Mouse (Mus musculus) monocyte, adult 2 months (primary cell): ENCODE measurements around the gene Tnfsf9.

Source experiments
- DNase-seq, 2 experiments: peaks; one replicate each; pipeline ENCODE4 v3.0.0; 2022; ENCODE audit warnings: low spot score in 2 of 2, low read depth in 1 of 2

Gene Tnfsf9

DNA sequence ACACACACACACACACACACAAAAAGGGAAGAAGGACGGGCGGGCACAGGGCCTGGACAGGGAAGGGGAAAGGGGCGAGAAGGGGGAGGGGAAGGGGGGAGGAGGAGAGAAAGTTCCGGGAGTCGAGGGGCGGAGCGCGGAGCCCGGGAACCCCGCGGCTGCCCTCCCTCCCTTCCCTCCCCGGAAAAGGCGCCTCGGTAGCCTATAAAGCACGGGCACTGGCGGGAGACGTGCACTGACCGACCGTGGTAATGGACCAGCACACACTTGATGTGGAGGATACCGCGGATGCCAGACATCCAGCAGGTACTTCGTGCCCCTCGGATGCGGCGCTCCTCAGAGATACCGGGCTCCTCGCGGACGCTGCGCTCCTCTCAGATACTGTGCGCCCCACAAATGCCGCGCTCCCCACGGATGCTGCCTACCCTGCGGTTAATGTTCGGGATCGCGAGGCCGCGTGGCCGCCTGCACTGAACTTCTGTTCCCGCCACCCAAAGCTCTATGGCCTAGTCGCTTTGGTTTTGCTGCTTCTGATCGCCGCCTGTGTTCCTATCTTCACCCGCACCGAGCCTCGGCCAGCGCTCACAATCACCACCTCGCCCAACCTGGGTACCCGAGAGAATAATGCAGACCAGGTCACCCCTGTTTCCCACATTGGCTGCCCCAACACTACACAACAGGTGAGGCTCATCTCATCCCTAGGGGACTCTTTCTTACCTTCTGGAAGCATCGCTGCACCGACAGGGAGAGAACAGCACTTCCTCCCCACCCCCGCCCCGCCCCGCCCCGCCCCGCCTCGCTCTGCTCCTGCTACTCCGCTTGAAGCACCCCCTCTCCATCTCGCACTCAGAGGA is at the start of gene Tnfsf9:
Gene Tnfsf9 (plus strand): TSS at position 145 of the 854 bp plus-strand sequence.
- no peak for DNase-seq

DNA sequence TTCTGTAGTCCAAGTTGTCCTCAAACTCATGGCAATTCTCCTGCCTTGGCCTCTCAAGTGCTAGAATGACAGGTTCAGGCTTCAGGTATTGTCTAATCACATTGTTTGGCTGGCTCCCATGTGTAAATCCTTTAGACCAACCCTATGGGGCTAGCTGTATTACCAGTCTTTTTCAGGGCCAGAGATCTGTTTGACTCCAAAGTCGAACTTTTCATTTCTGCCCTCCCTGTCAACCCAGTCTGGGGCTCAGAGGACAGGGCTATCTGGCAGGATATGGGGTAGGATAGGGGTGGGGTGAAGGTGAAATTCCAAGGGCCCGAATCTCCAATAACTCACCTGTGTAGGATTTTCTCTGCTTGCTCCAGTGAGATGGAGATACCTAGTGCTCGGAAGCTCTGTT is 48.9 kb upstream of the Tnfsf9 start:
- no peak for DNase-seq

DNA sequence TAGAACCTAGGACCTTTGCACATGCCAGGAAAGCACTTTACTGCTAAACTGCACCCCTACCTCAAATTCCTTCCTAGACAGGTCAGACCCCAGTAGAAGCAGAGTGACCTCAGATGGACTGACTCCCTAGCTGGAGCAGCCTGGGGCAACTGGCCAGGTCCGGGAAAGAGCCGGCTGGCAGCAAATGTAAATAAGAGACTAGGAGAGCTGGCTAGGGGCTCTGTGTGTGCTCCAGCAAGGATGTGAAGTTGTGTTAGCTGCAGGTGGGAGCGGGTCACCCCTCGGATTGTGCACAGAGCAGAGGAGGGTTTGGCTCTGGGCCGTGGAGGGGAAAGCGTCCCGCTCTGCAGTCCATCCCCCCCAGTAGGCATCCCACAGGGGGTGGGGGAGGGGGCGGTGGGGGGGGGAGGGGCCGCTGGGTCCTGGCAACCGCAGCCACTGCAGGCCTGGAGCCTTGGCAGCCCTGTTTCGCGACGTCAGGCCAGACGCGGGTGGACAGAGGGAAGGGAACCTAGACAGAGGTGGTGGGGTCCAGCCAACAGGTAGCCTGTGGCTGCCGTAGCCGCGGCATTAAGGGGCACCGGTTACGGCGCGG is 46.1 kb upstream of the Tnfsf9 start, which contains the start of gene Crb3:
Gene Crb3 (plus strand): TSS at position 215 of the 595 bp plus-strand sequence.
- no peak for DNase-seq

DNA sequence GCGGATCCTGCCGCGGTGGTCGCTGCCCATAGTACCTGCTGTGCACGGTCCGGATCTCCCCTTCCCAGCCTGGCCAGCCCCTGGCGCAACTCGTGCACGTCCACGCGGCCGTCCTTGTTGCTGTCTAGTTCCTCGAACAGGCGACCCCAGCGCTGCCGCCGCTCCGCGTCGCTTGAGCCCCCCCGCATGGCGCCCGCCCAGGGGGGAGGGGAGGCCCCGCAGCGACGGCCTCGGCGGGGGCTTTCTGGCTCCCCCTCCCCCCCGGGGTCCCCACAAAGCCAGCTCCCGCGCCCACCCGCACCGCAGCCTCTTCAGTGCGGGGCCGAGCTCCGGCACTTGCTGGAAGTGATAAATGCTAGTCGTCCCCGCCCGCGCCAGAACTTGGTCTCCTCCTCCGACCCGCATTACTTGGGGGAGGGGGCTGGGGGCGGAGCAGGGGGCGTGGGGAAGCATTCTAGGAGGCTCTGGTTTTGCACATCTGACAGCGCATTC is 45.6 kb upstream of the Tnfsf9 start, which contains the start of gene Slc25a23:
Gene Slc25a23 (minus strand): TSS at position 378 of the 492 bp plus-strand sequence.
- no peak for DNase-seq

DNA sequence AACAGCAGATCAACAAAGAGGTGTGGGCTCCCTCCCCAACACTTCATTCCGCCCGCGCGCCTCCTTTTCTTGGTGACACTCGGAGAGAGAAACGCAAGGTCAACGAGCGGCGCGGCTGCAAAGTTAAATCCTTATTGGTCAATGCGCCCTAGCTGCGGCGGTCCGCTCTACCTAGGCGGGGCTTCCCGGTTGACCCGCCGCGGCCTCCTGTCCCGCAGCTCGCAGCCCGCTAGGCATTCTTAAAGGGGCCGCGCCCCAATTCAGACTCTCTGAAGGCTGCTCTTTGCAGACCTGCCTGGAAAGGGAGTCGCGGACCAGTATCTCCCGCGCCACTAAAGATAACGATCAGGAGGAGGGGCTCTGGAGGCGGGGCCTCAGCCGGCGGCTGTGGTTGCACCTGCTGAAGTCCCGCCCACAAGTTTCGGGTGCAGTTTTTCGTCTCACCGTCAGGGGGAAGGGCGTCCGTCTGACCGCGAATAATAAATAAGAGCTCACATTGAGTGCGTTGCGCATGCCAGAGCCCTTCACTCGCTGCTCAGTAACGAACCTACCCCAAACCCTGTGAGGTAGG is 44.8 kb upstream of the Tnfsf9 start:
- peak; percentile 86 to 93 for DNase-seq

DNA sequence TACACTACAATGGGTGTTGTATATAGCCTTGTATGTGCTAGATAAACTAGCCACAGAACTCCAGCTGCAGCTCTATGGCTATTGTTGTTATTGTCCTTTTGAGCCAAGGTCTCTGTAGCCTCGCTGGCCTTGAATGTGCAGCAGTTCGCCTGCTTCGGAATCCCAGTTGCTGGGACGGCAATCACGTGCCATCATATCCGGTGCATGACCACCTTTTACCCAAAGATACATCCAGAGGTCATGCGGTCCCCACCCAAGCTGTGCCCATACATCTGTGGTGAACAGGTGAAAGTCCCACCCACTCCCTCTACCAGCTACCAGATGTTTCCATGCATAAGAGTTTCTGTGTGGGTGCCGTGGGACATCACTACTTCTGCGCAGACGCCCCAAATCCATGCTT is 44.1 kb upstream of the Tnfsf9 start:
- DNase-seq, result no peak

DNA sequence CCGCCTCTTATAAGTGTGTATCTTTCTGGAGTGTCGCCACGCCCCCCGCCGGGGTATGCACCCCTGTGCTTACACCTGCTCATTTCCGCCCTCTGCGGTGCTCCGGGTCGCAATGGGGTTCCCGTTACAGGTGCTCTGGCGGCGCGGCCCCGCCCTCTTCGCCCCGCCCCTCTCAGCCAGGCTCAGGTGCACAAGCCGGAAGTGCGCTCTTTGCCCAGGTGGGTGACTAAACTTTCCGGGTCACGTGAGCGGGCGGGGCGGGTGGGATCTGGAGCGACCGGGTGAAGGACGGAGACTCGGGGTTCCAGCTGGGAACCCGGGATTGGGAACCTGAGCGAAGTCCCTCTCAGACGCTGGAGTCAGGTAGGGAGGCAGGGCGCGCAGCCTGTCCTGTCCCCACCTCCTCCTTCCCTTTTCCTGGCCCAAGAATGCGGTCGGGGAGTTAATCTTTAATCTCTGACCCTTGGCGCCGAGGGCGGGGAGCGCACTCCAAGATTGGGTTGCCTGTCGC is 43.1 kb upstream of the Tnfsf9 start:
- DNase-seq, result no peak

DNA sequence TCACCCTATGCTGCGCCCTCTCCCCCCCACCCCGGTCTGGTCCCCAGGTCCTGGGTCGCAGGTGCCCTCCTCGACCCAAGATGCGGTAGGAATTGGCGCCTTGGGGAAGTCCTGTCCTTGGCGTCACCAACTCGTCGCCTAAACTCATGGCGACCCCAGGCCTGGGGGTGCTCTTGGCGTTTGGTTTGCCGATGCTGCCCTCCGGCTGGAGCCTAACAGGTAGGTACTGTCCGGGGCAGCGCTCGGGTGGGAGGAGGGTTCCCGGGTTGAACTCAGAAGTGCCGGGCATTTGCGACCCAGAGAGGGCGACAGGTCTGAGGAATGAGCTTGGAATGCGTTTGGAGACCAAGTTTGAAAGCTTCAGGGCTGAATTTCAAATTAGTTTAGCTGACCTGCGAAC is 42.6 kb upstream of the Tnfsf9 start:
- no peak for DNase-seq

DNA sequence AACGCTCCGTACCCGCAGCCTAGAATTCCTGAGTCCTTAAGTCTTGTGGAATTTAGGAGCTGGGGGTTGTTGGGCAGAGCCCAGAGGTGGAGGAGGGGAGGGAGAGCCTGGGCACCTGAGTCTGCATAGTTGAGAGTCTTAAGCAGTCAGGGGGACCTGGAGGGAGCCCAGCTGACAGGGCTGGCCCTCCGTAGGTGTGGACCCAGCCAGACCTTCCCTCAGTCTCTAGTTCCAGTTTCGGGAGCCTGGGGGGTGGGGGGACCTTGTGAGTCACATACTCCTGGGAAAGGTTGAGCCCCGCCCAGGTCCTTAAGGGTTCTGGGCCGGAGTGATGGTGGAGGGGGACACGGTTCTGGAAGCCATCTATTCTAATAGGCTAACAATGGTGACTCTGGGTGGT is 42.1 kb upstream of the Tnfsf9 start:
- DNase-seq, result no peak

DNA sequence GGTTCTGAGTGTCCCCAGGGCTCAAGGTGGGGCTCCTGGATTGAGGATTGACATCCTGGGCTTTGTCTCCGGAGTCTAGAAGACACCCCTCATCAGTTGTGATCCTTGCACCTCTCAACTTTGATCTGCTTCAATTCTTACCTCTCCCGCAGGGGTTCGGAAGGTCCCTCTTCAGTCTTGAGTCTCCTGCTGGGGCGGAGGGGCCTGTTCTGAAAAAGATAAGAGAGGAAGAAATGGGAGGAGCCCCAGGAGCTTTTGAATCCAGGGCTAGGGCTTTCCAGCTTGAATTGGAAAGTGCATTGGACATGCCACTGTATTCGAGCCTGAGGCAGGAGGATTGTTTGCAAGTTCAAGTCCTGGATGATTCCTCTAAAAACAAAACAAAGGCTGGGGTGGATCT is 38.2 kb upstream of the Tnfsf9 start:
- no peak for DNase-seq

DNA sequence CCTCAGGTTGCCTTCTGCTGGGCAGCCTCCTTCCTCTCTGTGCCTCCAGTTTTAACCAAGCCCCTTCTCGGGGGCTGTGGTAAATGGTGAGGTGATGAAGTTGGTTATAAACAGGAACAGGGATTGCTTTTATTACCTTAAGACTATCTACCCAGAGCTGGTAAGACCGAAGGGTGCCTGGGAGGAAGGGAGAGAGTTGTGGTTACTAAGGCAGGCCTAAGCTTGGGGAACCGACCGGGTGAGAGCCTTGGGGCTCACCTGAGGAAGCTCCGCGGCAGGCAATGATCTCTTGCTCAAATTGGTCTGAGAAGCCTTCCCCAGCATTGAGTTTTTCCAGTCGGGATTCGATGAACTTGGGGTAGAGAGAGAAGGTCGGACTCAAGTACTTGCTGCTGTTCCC is 34.9 kb upstream of the Tnfsf9 start:
- no peak for DNase-seq

DNA sequence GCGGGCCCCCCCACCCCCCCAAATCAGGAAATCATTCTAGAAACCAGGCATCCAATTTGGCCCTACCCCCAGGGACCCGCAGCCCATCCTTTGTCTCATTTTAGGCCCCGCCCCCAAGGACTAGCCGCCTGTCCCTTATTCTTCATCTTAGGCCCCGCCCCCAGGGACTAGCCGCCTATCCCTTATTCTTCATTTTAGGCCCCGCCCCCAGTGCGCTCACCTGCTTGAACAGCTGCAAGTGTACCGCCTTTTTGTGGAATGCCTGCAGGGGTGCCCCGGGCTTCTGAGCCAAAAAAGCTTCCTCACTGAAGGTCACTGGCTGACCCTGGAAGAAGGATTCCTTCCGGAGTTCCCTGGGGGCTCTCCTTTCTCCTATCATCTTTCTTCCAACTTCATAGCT is 34.4 kb upstream of the Tnfsf9 start:
- no peak for DNase-seq

DNA sequence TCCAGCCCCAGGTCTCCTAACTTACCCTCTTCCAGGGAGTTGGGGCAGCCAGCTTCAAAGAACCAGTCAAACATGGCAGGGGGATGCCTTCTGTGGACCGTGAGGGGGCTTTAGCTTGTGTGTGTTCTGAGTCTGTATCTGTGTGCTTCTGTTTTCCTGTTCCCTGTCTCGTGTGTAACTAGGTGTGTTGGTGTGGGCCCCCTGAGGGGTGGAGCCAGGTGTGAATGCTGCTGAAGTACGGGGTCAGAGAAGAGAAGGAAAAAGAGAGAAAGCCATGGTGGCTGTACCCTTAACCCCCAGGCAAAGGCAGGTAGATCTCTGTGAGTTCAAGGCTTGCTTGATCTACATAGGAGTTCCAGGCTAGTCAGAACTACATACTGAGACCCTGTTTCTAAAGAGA is 28.2 kb upstream of the Tnfsf9 start:
- no peak for DNase-seq

DNA sequence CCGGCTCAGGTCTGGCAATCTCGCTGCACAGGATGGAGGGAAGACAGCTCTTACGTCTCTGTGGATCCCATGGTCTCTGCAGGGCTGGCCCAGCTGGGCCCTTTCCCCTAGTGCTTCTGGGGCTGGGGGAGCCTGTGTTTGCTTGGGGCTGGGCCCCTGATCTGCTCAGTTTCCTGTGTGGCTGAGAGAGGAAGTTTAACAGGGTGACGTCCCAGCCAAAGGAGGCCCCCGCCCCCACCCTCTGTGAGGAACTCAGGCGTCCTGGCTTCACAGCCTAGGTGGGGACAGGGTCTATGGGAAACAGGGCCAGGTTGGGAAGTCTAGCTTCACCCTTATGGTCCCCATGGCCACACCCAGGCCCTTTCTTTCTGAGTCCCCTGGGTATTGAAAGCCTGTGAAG is 26.8 kb upstream of the Tnfsf9 start, which contains the start of gene Dennd1c:
Gene Dennd1c (minus strand): TSS at position 179 of the 400 bp plus-strand sequence.
- peak in 1 of 2 experiments; percentile 65 for DNase-seq

DNA sequence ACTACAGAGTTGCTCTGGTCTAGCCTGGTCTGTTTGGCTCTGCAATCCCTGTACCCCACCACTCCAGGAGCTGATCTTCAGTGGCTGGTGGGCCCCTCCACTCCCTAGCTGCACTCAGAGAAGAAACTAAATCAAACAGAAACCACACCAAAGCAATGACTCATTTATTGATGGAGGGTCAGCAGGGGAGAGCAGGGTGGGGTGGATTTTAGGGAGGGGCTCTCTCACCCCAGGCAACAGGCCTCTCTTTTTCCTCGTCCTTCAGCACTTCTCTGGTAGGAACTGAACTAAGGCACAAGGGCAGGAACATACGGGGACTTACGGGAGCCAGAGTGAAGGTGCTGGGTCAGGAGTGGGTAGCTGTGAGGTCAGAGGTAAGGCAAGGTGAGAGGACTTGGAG is 25.2 kb upstream of the Tnfsf9 start:
- no peak for DNase-seq

DNA sequence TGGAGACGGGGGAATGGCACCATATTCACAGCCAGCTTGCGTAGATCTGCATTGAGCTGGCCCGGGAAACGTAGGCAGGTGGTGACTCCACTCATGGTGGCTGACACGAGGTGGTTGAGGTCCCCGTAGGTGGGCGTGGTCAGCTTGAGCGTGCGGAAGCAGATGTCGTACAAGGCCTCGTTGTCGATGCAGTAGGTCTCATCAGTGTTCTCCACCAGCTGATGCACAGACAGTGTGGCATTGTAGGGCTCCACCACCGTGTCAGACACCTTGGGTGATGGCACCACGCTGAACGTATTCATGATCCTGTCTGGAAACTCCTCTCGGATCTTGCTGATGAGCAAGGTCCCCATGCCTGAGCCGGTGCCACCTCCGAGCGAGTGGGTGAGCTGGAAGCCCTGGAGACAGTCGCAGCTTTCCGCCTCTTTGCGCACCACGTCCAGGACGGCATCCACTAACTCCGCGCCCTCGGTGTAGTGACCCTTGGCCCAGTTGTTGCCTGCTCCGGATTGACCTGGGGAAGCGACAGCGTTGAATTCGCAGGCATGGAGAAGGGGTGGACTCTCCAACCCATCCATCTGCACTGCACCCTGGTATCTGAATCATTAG is 23.8 kb upstream of the Tnfsf9 start:
- no peak for DNase-seq

DNA sequence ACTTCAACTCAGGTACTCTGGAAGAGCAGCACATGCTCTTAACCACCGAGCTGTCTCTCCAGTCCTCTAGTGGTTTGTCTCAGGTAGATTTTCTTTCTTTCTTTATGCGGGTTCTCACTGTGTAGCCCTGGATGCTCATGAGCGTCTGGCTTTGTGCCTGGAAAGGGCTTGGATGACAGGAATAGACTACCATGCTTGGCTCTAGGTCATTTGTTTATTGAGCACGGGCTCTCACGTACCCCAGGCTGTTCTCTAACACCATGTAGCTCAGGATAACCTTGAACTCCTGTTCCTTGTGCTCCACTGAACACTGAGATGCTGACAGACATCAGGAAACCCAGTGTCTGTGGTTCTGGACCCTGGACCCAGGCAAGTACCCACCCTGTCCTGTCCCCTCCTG is 22.6 kb upstream of the Tnfsf9 start:
- DNase-seq, result no peak

DNA sequence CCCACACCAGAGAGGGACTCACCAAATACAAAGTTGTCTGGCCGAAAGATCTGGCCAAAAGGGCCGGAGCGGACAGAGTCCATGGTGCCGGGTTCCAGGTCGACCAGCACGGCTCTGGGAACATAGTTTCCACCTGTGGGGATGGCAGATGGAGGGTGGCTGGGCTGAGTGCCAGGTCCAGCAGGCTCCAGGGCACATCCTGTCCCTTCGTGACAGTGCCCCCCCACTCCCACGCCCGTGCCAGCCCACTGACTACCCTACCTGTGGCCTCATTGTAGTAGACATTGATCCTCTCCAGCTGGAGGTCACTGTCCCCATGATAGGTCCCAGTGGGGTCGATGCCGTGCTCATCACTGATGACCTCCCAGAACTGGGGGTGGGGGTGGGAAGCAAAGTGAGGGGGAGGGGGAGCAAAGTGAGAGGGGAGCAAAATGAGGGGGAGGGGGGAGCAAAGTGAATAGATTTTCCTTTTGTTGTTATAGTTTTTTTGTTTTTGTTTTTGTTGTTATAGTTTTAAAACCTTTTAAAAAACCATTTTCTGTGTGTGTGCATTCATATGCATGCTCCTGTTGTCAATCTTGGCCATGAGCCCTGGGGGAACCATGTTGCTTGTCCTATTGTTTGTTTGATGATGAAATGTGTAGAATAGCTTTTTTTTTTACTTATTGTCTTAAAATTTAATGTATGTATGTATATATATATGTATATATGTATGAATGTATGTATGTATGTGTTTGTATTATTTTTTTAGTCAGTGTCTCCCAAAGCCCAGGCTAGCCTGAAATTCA is 19.0 kb upstream of the Tnfsf9 start:
- DNase-seq, result no peak

DNA sequence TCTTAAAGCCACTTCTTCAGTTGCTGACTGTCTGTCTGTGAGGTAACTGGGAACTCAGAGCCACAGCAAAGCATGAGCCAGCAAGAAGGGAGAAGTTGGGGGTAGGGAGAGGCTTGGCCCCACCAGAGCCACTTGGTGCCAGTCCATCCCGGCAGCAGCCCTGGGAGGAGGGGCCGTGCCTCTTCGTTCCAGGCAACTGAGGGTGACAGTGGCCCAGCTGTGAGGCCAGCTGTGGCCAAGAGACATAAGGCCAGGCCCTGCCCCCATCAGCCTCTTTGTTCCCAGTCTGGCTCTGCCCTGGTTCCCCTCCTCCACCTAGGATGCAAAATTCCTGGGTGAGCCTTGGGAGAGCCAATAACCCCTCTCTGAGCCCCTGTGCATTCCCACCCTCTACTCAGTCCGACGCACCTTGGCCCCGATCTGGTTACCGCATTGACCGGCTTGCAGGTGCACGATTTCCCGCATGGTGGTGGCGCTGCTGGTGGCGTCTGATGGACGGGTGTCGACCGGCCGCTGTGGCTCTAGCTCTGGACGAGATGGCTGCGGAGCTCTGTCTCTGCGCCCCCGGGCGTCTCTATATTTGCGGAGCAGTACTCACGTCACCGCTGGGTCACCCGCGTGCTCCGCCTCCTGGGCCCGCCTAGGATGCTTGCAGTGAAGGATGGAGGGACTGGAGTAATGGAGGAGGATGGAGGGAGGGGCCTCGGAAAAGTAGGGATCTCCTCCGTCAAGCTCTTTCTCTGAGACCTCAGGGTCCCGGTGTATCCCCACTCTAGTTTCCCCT is 17.9 kb upstream of the Tnfsf9 start, which contains the start of gene Tubb4a:
Gene Tubb4a (minus strand): TSS at position 734 of the 784 bp plus-strand sequence.
- no peak for DNase-seq

DNA sequence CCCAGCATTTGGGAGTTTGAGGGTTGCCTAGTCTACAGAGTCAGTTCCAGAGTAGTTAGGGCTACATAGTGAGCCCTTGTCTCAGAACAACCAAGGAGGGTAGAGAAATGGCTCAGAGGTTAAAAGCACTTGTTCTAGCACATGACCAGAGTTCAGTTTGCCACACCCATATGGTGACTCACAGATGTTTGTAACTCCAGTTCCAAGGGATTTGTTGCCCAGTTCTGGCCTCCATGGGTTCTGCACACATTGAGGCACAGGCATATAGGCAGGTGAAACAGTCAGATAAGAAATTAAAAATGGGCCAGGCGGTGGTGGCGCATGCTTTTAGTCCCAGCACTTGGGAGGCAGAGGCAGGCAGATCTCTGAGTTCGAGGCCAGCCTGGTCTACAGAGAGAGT is 10.9 kb upstream of the Tnfsf9 start:
- DNase-seq, result no peak
